Mouse (Mus musculus) CH12.LX (cell line): ENCODE results near the gene Zkscan6.

Source experiments
- CHD1 ChIP-seq: IDR thresholded peaks from 2 replicates; pipeline ENCODE4 v1.6.1; 2012; ENCODE audit warnings: low read depth, low read length, improper control_type of control experiment, inconsistent platforms
- CTCF ChIP-seq, 2 experiments: IDR thresholded peaks in 1 of 2; conservative IDR thresholded peaks in 1 of 2; 2 replicates each; pipeline ENCODE4 v1.5.1; 2011 to 2012; ENCODE audit warnings: low read depth in 2 of 2, low read length in 2 of 2, improper control_type of control experiment in 1 of 2, inconsistent platforms in 1 of 2, mild to moderate bottlenecking in 1 of 2, moderate library complexity in 1 of 2
- MAX ChIP-seq: IDR thresholded peaks from 2 replicates; pipeline ENCODE4 v1.6.1; 2011; ENCODE audit warnings: low read length, improper control_type of control experiment
- MAZ ChIP-seq: IDR thresholded peaks from 2 replicates; pipeline ENCODE4 v1.6.1; 2012; ENCODE audit warnings: low read depth, mild to moderate bottlenecking, inconsistent platforms, low read length, improper control_type of control experiment, moderate library complexity
- MYC ChIP-seq: IDR thresholded peaks from 2 replicates; pipeline ENCODE4 v1.6.1; 2011; ENCODE audit warnings: low read depth, mild to moderate bottlenecking, improper control_type of control experiment, low read length
- POLR2A ChIP-seq: IDR thresholded peaks from 2 replicates; pipeline ENCODE4 v1.6.1; 2011; ENCODE audit warnings: low read depth, mild to moderate bottlenecking, improper control_type of control experiment, low read length
- RAD21 ChIP-seq: IDR thresholded peaks from 2 replicates; pipeline ENCODE4 v1.6.1; 2011; ENCODE audit warnings: low read depth, mild to moderate bottlenecking, low read length, improper control_type of control experiment, moderate library complexity
- USF2 ChIP-seq: conservative IDR thresholded peaks from 2 replicates; pipeline ENCODE4 v1.6.1; 2011; ENCODE audit warnings: low read depth, low read length, improper control_type of control experiment
- ZMIZ1 ChIP-seq: IDR thresholded peaks from 2 replicates; pipeline ENCODE4 v1.6.1; 2012; ENCODE audit warnings: low read depth, mild to moderate bottlenecking, inconsistent platforms, low read length, improper control_type of control experiment

- TF ChIP-seq RAD21 (no peak), MAX (no peak), CTCF (conservative IDR thresholded peaks at IDR 0.05 in 1 of 2, IDR thresholded peaks at IDR 0.05 in 1 of 2; ENCODE audit: low read depth in 2 of 2, low read length in 2 of 2) (no peak), MYC (no peak), USF2 (no peak), CHD1 (no peak), POLR2A (no peak), ZMIZ1 (no peak), MAZ (no peak)
Observed at GRCm38 (mm10) chr11:65773535-65773934, 33.4 kb upstream of the Zkscan6 start.
